Mouse (Mus musculus): ENCODE data around the gene Cd59a.

The Cd59a gene

GRCm38 (mm10) chr2:104135920-104136319 is 40.3 kb downstream of the Cd59a start:
- DNase-seq (ENCODE audit: inconsistent ontology term), result no peak

- no peak for DNase-seq (ENCODE audit: inconsistent ontology term)
Observed at GRCm38 (mm10) chr2:104142140-104142539, 46.5 kb downstream of the Cd59a start.

GRCm38 (mm10) chr2:104144004-104144403 is 48.4 kb downstream of the Cd59a start:
- DNase-seq (ENCODE audit: inconsistent ontology term), result no peak

- peak; percentile 84 for DNase-seq (ENCODE audit: inconsistent ontology term)
Observed at GRCm38 (mm10) chr2:104145983-104146382, 50.4 kb downstream of the Cd59a start.

- DNase-seq (ENCODE audit: inconsistent ontology term), result no peak
Observed at GRCm38 (mm10) chr2:104147910-104148561, 52.4 kb downstream of the Cd59a start.

- DNase-seq (ENCODE audit: inconsistent ontology term), result no peak
Observed at GRCm38 (mm10) chr2:104150608-104151397, 55.2 kb downstream of the Cd59a start.

GRCm38 (mm10) chr2:104153345-104153744 is 57.7 kb downstream of the Cd59a start:
- DNase-seq (ENCODE audit: inconsistent ontology term), result no peak

- no peak for DNase-seq (ENCODE audit: inconsistent ontology term)
Observed at GRCm38 (mm10) chr2:104153876-104154275, 58.3 kb downstream of the Cd59a start.

GRCm38 (mm10) chr2:104157831-104158230 is 62.2 kb downstream of the Cd59a start:
- DNase-seq (ENCODE audit: inconsistent ontology term), result no peak

- DNase-seq (ENCODE audit: inconsistent ontology term), result no peak
Observed at GRCm38 (mm10) chr2:104163418-104163817, 67.8 kb downstream of the Cd59a start.

- no peak for DNase-seq (ENCODE audit: inconsistent ontology term)
Observed at GRCm38 (mm10) chr2:104163978-104164487, 68.4 kb downstream of the Cd59a start.
